Mouse (Mus musculus) CD4-positive, CD25-positive, alpha-beta regulatory T cell, adult 2 months (primary cell): ENCODE data around the gene Stk39.

ENCODE experiments used
- DNase-seq: peaks from one replicate; pipeline ENCODE4 v3.0.0-alpha.2; 2012; ENCODE audit warnings: low read depth, low spot score

Stk39 gene

GRCm38 (mm10) chr2:68382394-68383059 lies 89.5 kb downstream of the Stk39 start:
- peak; percentile 83 for DNase-seq

- peak; percentile 49 for DNase-seq
These were observed 90.2 kb downstream of the Stk39 start for GRCm38 (mm10) chr2:68381881-68382280.

GRCm38 (mm10) chr2:68381205-68381604 lies 90.9 kb downstream of the Stk39 start:
- DNase-seq: peak; percentile 48

- no peak for DNase-seq
These were observed 92.4 kb downstream of the Stk39 start for GRCm38 (mm10) chr2:68379631-68380030.

- no peak for DNase-seq
These were observed 93.7 kb downstream of the Stk39 start for GRCm38 (mm10) chr2:68378319-68378718.

- DNase-seq: no peak
These were observed 94.8 kb downstream of the Stk39 start for GRCm38 (mm10) chr2:68377251-68377681.

GRCm38 (mm10) chr2:68376660-68377059 lies 95.4 kb downstream of the Stk39 start:
- DNase-seq: no peak

- DNase-seq: no peak
These were observed 97.9 kb downstream of the Stk39 start for GRCm38 (mm10) chr2:68374202-68374601.

GRCm38 (mm10) chr2:68371912-68372311 lies 100.2 kb downstream of the Stk39 start:
- no peak for DNase-seq

- DNase-seq: no peak
These were observed 101.7 kb downstream of the Stk39 start for GRCm38 (mm10) chr2:68370326-68370725.

- DNase-seq: no peak
These were observed 103.0 kb downstream of the Stk39 start for GRCm38 (mm10) chr2:68369080-68369479.

- no peak for DNase-seq
These were observed 104.1 kb downstream of the Stk39 start for GRCm38 (mm10) chr2:68367944-68368343.

GRCm38 (mm10) chr2:68366897-68367193 lies 105.2 kb downstream of the Stk39 start:
- no peak for DNase-seq

- DNase-seq: peak; percentile 50
These were observed 105.8 kb downstream of the Stk39 start for GRCm38 (mm10) chr2:68366091-68366896.

GRCm38 (mm10) chr2:68365504-68365903 lies 106.6 kb downstream of the Stk39 start:
- DNase-seq: no peak

GRCm38 (mm10) chr2:68364181-68364900 lies 107.7 kb downstream of the Stk39 start:
- peak; percentile 67 for DNase-seq

GRCm38 (mm10) chr2:68363159-68363558 lies 108.9 kb downstream of the Stk39 start:
- no peak for DNase-seq

GRCm38 (mm10) chr2:68361701-68362100 lies 110.4 kb downstream of the Stk39 start:
- no peak for DNase-seq

- peak; percentile 84 for DNase-seq
These were observed 121.4 kb downstream of the Stk39 start for GRCm38 (mm10) chr2:68350621-68351020.

- peak; percentile 81 for DNase-seq
These were observed 122.3 kb downstream of the Stk39 start for GRCm38 (mm10) chr2:68349593-68350383.

- DNase-seq: no peak
These were observed 123.1 kb downstream of the Stk39 start for GRCm38 (mm10) chr2:68348966-68349365.
